Mouse (Mus musculus) embryonic facial prominence, embryonic 11.5 days (tissue): Measurements from ENCODE around the gene Ddhd1. TPM values are rescaled to one million over a fixed set of nuclear protein-coding genes. Genes with fewer than 3 reads are reported as not detected.

Experiments
- ATAC-seq: fragments of 200-750 bp; cut with Nextera tagmentation; replicated peaks from 2 replicates; pipeline ENCODE4 v1.8.0; 2017; ENCODE audit warnings: low read depth; ENCODE audit not compliant: insufficient number of reproducible peaks, low FRiP score, low TSS enrichment
- DNase-seq: peaks from one replicate; pipeline ENCODE4 v3.0.0-alpha.2; 2015; ENCODE audit warnings: low spot score
- H3K27ac ChIP-seq: fragments of 300-500 bp; sonication (generic); replicated peaks from 2 replicates; pipeline ENCODE4 v1.5.1; 2014; ENCODE audit warnings: mild to moderate bottlenecking, low read depth, low read length, control low read depth
- H3K27me3 ChIP-seq: fragments of 300-500 bp; sonication (generic); 2 replicates; pipeline ENCODE4 v1.6.1; 2014; ENCODE audit warnings: mild to moderate bottlenecking, low read length, moderate library complexity, mixed read lengths; ENCODE audit not compliant: control insufficient read depth, insufficient read depth
- H3K36me3 ChIP-seq: fragments of 300-500 bp; sonication (generic); replicated peaks from 2 replicates; pipeline ENCODE4 v1.6.1; 2014; ENCODE audit warnings: low read depth, mild to moderate bottlenecking, low read length, moderate library complexity, mixed read lengths; ENCODE audit not compliant: control insufficient read depth, insufficient read depth
- H3K4me1 ChIP-seq: fragments of 300-500 bp; sonication (generic); 2 replicates; pipeline ENCODE4 v1.6.1; 2014; ENCODE audit warnings: low read length, mixed read lengths; ENCODE audit not compliant: control insufficient read depth, insufficient read depth
- H3K4me2 ChIP-seq: fragments of 300-500 bp; sonication (generic); 2 replicates; pipeline ENCODE4 v1.6.1; 2014; ENCODE audit warnings: low read depth, mild to moderate bottlenecking, control low read depth, low read length, moderate library complexity
- H3K4me3 ChIP-seq: fragments of 300-500 bp; sonication (generic); 2 replicates; pipeline ENCODE4 v1.5.1; 2014; ENCODE audit warnings: low read depth, low read length, control low read depth
- H3K9ac ChIP-seq: fragments of 300-500 bp; sonication (generic); replicated peaks from 2 replicates; pipeline ENCODE4 v1.6.1; 2014; ENCODE audit warnings: mild to moderate bottlenecking, control low read depth, low read length
- H3K9me3 ChIP-seq: fragments of 300-500 bp; sonication (generic); replicated peaks from 2 replicates; pipeline ENCODE4 v1.6.1; 2016; ENCODE audit warnings: mild to moderate bottlenecking, low read length, inconsistent platforms, mixed read lengths; ENCODE audit not compliant: control insufficient read depth
- WGBS: fragments of 180-500 bp; shearing (Covaris S2); extraction: QIAGEN DNeasy Blood & Tissue Kit; methylation state at CpG from one replicate; pipeline ENCODE4 v1.1.7; 2014; 5-methylcytosine and 5-hydroxymethylcytosine counted together
- microRNA-seq: library from miRNA; unstranded; fragments of <30 nt; microRNA quantifications from one replicate; pipeline ENCODE4, GENCODE M21; 2016; ENCODE audit warnings: borderline number of aligned reads
- polyA plus RNA-seq: library from polyadenylated mRNA; unstranded; fragments of >200 nt; fragmentation: Nextera tagmentation; extraction: Ambion mirVana; gene quantifications from 2 replicates; pipeline ENCODE4 v1.2.1, GENCODE M21; 2014

The Ddhd1 gene
- polyA plus RNA-seq, 1 experiment from 2014 or later = 6.9 TPM

DNA sequence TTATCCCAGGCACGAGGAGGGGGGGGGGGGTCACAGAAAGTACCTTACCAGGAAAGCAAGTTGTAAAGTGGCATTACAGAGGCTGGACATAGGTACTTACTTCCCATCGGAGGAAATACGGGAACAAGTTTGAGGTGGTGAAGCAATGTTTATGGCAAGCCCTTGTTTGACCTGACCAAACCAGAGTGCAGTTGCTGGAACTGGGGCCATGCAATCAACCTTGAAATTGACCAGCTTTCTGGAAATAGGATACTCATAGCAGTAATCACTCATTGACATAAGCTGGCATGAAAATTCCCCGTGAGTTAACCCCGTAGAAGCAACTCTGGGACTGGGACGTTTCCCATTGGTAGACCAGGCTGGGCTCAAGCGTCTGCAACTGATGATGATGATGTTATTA, 113.0 kb downstream of the Ddhd1 start:
- Histone ChIP-seq H3K27me3 (no peaks in the 10 kb centered on the region), H3K36me3 (no peaks in the 10 kb centered on the region), H3K9ac (no peak overlapping the region), H3K27ac (no peak overlapping the region), H3K4me2 (no peak overlapping the region), H3K9me3 (no peaks in the 10 kb centered on the region), H3K4me3 (no peak overlapping the region), H3K4me1 (no peaks in the 10 kb centered on the region)
- ATAC-seq = no peak
- WGBS = 78% methylated on average over 7 of the region's 7 CpGs
- no peak for DNase-seq

DNA sequence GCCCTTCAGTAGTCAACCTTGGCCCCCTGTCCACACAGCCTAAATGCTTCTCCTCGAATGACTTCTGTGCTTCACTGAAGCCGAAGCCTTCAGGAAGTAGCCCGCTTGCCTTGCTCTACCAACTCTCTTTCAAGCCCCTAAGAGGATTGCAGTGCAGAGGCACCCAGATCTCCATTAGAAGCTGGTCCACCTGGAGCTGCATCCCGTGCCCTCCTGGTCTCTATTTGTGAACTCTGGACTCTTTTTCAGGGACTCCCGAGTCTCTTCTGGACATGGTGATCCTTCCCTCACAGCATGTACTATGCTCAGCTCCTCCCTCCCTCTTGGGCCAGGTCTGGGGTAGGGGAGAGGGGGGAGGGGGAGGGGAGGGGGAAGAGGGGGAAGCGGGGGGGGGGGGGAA, 113.9 kb downstream of the Ddhd1 start:
- Histone ChIP-seq H3K4me3 (no peak overlapping the region), H3K4me2 (no peak overlapping the region), H3K9ac (no peak overlapping the region), H3K36me3 (no peaks in the 10 kb centered on the region), H3K27me3 (no peaks in the 10 kb centered on the region), H3K27ac (no peak overlapping the region), H3K4me1 (no peaks in the 10 kb centered on the region), H3K9me3 (no peaks in the 10 kb centered on the region)
- DNase-seq = no peak
- WGBS = 69% methylated on average over 5 of the region's 6 CpGs
- no peak for ATAC-seq

DNA sequence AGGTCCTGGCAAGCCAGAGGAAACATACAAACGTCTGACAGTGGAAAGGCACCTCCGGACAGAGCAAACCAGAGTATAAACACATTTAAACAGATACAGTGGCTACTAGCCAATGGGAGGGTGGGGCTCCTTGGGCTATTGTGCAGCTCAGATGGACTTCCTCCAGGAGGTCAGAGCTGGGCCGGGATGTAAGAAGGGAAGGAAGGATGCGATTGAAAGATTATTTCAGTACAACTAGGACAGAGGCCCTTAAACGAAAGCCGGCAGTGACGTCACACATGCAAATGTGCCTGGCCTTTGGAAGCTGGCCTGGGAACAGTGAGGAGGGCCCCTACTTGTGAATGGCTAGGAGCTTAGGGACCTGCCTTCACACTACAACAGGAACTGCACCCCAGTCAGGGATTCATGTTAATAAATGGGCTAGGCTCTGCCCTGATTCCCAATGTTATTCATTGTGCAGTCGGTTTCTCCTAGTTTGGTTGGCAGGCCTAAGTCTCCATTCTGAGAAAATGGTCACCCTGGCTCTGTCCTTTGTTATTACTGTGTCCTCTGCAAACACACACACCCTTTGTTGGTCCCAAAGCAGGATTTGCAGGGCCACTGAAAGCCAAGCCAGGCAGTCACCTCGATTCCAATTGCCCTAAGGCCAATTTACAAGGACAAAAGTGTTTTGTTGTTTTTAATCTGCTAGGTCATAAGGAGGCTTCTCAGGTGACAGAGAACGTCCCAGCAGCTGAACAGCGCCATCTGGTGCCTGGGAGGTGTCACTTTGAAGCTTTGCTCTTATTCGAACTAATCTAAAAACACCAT, 118.1 kb downstream of the Ddhd1 start:
- WGBS = 23% methylated on average over 12 of the region's 12 CpGs
- no peaks in the 10 kb centered on the region for H3K36me3 ChIP-seq
- H3K4me3 ChIP-seq = no peak overlapping the region
- H3K4me2 ChIP-seq = no peak overlapping the region
- no peak overlapping the region for H3K9ac ChIP-seq
- H3K27me3 ChIP-seq = no peaks in the 10 kb centered on the region
- H3K4me1 ChIP-seq = no peaks in the 10 kb centered on the region
- DNase-seq = peak; percentile 88
- H3K27ac ChIP-seq = no peak overlapping the region; the same call in 1 of the 2 replicates
- peak; percentile 61 for ATAC-seq
- no peaks in the 10 kb centered on the region for H3K9me3 ChIP-seq

Small RNA genes within 50 kb of the gene (microRNA-seq; reads per million reads assigned to microRNA genes)
- 2.8 reads per million for gene Mir5131

Other genes with a start within 250 kb of the Ddhd1 start
- 81.2 and 83.2 TPM in 2 replicates for gene Fermt2, start 128.0 kb downstream of the Ddhd1 start, polyA plus RNA-seq